Mouse (Mus musculus) cerebellum, postnatal 10 days (tissue): Measurements from ENCODE around the gene Dbil5.
"Not testable (repeated sequence)": the region's sequence is repeated elsewhere in the genome, so short reads cannot be mapped to it uniquely, and the experiment has no call there.

Experiments
- DNase-seq, 2 experiments: peaks; one replicate each; pipeline ENCODE4 v3.0.0; 2021; ENCODE audit warnings: mixed read lengths in 2 of 2

Dbil5 gene

GRCm38 (mm10) chr11:76217390-76217800 lies at the start of gene Dbil5, which contains the start of gene Gemin4:
TSS of gene Dbil5 (plus strand) at chr11:76217608.
TSS of gene Gemin4 (minus strand) at chr11:76217664.
- DNase-seq = peak; percentile 99

DNA sequence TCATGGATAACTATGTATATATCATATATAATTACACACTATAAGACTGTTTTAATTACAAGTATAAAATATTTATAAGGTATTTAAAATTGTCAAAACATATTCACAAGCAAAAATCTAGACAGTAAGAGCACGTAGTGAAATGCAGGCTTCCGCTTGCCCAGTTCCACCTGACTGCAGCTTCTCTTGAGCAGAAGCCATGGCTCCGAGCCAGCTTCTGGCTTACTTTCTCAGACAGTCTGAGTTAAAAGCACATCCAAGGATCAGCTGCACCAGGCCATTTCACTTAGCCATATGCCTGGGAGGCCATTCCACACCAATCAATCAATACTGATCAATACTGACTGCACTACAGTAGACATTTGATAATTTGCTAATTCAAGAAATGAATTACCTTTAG lies 48.4 kb upstream of the Dbil5 start:
- peak; percentile 71 to 77 for DNase-seq

DNA sequence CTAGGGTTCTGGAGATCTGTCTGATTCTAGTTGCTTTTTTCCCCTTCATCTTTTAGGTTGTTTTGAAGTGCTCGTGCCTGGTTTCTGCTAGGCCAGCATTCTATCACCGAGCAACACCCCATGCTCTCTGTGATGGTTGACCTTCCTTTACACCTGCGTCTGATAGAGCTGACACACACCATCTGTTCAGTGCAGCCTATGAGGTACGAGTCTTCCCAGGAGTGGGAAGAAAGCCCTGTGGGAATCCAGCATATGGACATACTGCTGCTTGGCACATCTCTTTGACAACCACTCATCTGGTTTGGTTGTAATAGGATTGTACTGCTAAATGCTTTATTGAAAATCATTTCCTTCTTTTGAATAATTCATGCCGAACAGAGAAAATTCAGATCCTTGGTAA lies 47.2 kb upstream of the Dbil5 start:
- peak; percentile 57 to 58 for DNase-seq

DNA sequence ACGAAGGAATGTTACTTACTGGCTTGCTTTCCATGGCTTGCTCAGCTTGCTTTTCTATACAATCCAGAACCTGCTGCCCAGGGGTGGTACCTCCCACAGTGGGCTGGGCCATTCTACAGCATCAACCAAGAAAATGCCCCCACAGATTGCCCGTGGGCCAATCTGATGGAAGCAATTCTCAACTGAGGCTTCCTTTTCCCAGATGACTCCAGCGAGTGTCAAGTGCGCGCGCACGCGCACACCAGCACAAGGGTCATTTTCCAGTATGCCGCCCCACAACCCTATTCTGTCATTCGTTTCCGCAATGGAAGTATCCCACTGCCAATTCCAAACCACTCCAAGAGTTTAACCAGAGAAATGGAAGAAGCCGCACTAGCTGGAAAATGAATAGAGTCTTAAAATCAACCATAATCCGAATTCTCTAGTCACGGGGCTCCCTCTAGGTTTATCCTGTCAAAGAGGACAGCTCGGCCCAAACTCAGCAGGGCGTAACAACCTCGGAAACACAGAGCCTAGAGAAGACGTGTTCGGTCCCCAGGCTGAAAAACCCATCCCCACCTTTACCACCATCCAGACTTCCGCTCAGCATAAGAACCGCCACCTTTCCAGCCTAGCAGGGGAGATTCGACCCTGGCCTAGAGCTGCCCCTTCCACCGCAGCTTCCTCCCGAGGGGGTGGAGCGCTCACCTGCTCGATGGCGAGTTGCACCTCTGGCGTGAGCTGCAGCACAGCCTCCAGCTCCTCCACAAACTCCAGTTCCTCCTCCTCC lies 38.5 kb upstream of the Dbil5 start:
- peak; percentile 46 to 65 for DNase-seq

DNA sequence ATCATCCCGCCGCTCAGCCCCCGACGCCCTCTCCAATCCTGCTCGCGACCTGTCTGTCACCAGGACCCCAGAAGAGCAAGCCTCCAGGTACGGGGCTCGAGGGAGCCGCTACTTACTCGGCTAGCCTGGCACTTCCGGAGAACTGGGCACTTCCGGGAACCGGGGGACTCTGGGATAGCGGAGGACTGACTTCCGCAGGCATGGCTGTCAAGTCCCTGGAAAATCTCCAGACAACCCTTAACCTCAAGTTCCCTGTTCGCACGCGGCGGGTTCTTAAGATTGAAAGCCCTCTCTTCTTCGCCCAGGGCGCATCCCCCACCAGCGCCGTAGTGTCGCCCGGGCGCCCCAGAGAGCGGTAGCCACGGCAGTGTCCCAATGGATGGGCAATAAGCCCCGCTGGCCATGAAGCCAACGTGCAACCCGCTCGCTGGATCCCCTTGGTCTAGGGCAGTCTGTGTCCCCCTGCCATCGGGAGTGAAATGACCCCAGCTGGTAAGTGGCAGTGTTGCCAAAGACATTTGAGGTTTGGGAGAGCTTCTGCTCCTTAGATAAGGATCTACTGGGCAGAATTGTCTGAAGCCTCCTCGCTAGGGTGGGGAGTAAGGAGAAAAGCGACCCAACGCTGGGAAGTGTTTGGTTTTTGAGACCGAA lies 37.8 kb upstream of the Dbil5 start, which contains the start of the genes Vps53 and Fam57a:
Vps53 (minus strand) TSS at position 153 of the 651 bp plus-strand sequence.
Fam57a (plus strand) TSS at position 177 of the 651 bp plus-strand sequence.
- DNase-seq = peak; percentile 92 to 93

DNA sequence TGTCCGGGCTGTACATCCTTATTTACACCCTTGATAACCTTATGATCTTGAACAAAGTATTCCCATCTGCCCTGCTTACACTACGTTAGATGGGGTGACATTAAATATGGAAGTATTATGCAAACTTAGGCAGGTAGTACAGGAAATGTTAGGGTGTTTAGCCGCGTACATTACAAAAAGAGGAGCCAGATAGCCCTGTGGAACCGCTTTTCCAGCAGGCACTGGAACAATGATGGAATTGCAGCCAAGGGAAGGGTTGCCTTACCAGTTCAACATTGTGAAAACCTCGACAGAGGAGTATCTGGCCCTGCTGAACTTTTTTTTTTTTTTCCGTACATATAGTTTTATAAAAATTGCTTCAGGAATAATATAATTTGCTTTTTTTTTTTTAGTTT lies 37.3 kb upstream of the Dbil5 start:
- DNase-seq = peak; percentile 20 to 46

DNA sequence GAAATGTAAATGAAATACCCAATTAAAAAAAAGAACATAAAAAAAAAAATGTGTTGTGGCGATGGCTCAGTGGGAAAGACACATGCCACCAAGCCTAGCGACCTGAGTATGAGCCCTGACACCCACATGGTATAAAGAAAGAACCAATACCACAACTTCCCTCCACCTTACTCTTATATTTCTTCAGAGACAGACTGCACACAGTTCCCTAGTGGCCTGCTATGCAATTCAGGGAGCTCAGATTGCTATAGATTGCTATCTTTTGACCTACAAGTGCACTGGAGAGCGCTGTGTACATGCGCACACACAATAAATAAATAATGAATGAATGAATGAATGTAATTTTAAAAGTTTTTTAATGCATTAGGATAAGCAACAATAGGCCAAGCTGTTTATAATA lies 33.7 kb upstream of the Dbil5 start:
- no peak for DNase-seq

GRCm38 (mm10) chr11:76186908-76187307 lies 30.5 kb upstream of the Dbil5 start:
- no peak for DNase-seq

- no peak for DNase-seq
Observed at GRCm38 (mm10) chr11:76196275-76196976, 21.0 kb upstream of the Dbil5 start.

DNA sequence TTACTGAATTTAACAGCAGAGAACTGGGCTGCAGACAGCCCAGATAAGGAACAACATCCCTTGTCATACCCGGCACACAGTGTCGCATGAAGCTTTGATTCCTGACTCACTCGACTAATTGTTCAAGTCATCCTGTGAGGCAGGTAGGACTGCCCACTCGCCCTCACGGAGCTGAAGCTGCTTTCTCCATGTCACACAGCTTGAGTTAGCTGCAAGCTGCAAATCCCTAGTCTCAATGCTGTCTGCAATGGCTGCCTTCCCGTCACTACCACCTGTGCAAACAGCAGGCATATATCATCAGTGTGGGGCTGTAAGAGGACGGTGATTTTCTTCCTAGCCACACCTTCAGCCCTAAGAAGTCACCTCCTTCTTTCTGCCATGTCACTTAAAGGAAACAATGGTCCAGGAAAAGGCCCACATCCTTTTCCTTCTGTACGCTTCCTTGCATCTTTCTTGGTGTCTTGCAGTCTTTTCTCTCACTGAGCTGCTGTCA lies 20.4 kb upstream of the Dbil5 start:
- DNase-seq = no peak

- DNase-seq = peak; percentile 92 to 95
Observed at GRCm38 (mm10) chr11:76201761-76202674, 15.4 kb upstream of the Dbil5 start.

DNA sequence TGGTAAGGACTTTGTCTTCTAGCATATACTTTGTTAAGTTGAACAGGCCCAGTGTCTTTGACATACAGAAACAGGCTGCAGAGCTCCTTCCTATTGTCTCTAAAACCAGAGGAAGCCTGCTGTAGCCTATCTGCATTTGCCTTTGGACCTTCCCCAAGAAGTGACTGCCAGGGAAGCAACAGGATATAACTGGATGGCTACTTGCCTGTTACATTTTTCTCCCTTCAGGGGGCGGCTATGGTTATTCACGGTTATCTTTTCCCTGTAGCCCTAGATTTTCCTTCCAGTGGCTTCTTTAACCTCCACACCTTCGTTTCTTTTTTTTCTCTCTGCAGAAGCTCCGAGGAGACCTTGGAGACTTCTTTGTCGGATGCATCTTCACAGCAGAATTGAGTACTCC lies 10.6 kb upstream of the Dbil5 start:
- DNase-seq = peak; percentile 39 to 42

DNA sequence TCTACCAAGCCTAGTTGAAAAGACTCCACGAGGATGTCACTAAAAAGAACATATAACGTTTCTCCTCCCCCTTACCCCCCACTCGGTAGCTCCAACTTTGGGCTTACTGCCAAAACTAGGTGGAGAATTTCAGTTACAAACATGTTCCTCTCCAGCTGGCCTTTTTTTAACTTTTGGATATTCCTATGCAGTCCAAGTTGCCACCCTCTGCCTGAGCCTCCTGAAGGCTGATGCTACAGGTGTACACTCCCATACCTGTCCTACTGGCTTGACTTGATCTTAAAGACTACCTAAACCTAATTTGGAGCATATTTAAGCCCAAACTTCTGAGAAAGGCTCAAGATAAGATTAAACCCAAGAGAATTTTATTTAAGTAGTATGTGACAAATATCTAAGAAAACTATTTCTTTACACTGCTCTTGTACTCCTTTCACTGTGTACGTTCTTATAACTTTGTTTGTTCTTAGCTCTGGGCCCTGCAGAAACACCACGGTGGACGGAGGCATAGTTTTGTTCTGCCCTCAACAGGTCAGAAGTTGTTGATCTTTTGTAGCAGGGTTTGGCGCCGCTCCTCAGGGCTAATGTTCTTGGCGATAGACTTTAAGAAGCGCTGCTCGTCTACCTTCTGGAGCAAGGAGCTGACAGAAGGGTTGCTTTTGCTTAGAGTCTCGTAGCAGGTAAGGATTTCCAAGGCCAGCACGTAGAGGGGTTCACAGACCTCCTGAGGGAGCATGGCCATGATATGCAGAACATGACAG lies 7.0 kb upstream of the Dbil5 start:
- no peak for DNase-seq

DNA sequence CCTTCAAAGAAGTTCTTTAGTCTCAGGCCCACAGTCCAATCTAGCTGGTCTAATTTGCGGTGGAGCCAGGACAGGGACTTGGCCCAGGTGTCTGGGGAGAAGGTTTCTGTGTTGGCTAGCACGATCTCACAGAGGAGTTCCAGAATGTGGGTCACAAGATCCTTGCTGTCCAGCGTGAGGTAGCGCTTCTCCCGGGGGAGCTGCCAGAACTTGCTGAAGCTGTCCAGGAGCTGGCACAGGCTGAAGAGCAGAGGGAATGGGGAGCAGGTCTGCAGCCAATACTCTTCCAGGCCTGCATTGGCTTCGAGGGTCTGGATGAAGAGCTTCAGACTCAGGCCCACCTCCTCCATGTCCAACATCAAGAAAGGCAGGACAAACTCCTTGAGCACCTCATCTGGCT lies 5.8 kb upstream of the Dbil5 start:
- not testable (repeated sequence) for DNase-seq

DNA sequence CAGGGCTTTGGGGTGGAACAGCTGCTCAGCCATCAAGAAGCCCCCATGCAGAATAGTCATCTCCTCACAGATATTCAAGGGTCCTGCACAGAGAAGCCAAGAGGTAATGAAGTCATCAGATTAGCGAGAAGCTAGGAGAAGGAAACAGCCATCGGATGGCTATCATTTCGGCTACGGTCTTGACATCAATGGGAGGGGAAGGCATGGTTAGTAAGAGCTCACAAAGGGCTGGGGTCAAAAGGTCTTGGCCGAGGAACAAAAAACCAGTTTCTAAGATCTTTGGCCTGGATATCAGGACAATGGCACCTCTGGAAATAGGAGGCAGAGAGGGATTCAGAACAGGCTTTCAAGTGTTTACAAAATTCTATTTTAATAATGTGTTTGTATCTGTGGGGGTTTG lies 3.6 kb upstream of the Dbil5 start:
- no peak for DNase-seq

- no peak for DNase-seq
Observed at GRCm38 (mm10) chr11:76215011-76215410, 2.4 kb upstream of the Dbil5 start.

DNA sequence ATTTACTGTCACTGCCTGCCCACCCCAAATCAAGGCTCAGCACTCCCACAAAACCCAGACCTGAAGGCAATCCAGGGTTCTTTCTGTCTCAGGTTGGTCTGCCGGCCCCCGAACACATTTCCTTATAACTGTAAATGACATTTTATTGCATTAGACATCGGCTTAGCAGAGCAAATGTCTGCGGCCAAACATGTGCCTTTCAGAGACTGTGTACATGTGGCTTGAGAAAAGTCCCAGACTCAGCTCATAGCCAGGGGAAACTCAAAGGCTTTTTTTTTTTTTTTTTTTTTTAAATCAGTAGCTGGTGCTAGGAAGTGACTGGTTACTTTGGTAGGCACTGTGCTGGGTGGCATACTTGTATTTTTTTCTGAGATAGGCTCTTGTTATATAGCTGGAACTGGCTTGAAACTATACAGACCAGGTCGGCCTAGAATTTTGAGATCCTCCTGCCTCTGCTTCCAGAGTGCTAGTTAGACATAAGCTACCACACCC lies 1.3 kb upstream of the Dbil5 start:
- no peak for DNase-seq

- peak; percentile 51 to 63 for DNase-seq
Observed at GRCm38 (mm10) chr11:76216681-76217389, 573 bp upstream of the Dbil5 start.

DNA sequence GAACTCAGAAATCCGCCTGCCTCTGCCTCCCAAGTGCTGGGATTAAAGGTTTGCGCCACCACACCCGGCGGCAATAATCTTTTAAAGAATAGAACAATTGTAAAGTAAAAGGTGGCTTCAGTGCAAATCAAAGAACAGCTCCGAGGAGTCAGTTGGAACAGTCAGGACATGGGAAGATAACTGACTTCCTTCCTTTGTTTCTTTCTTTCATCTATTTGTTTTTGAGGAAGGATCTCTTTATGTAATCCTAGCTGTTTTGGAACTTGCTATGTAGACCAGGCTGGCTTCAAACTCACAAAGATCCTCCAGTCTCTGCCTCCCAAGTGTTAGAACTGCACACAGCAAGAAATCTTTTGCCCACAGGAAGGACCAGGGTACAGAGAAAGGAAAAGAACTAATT lies 7.2 kb downstream of the Dbil5 start:
- DNase-seq = no peak

GRCm38 (mm10) chr11:76225051-76225450 lies 7.6 kb downstream of the Dbil5 start:
- DNase-seq = no peak

DNA sequence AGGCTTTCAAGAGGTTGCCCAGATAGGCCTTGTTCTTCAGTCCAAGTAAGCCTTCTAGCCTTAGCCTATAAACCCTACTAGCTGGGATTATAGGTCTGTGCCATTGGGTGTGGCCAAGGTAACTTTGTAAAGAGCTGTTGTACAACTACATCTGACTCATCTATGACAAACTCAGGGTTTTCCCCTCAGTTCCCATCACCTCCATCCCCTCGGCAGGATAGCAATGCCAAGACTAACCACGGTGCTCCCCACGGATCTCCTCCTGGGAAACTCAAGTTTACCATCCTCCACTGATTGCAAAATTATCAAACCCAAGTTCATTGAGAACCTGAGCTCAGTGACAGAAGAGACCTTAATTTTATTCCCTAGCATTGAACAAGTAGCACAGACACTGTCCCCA lies 18.7 kb downstream of the Dbil5 start:
- DNase-seq = no peak
